Mouse (Mus musculus) right cerebral cortex, postnatal 4 days (tissue): Measurements from ENCODE around the gene Ntrk3.

Experiments
- DNase-seq: peaks from one replicate; pipeline ENCODE4 v3.0.0-alpha.2; 2022

Ntrk3 gene

GRCm38 (mm10) chr7:78294322-78294721 is 443.5 kb downstream of the Ntrk3 start:
- DNase-seq: no peak

- DNase-seq: no peak
Measured at GRCm38 (mm10) chr7:78290186-78290585, 447.6 kb downstream of the Ntrk3 start.

GRCm38 (mm10) chr7:78286516-78287238 is 451.1 kb downstream of the Ntrk3 start:
- DNase-seq: no peak

GRCm38 (mm10) chr7:78269506-78270250 is 468.1 kb downstream of the Ntrk3 start:
- DNase-seq: no peak

- peak; percentile 62 for DNase-seq
Measured at GRCm38 (mm10) chr7:78267461-78268007, 470.3 kb downstream of the Ntrk3 start.

- no peak for DNase-seq
Measured at GRCm38 (mm10) chr7:78264432-78265002, 473.3 kb downstream of the Ntrk3 start.

GRCm38 (mm10) chr7:78261420-78262125 is 476.2 kb downstream of the Ntrk3 start:
- DNase-seq: no peak

- DNase-seq: no peak
Measured at GRCm38 (mm10) chr7:78258151-78258550, 479.7 kb downstream of the Ntrk3 start.

GRCm38 (mm10) chr7:78253777-78254385 is 483.9 kb downstream of the Ntrk3 start:
- DNase-seq: no peak

GRCm38 (mm10) chr7:78248119-78248642 is 489.6 kb downstream of the Ntrk3 start:
- no peak for DNase-seq

GRCm38 (mm10) chr7:78239012-78239411 is 498.8 kb downstream of the Ntrk3 start:
- no peak for DNase-seq

- no peak for DNase-seq
Measured at GRCm38 (mm10) chr7:78221668-78222067, 516.1 kb downstream of the Ntrk3 start.

GRCm38 (mm10) chr7:78220949-78221348 is 516.9 kb downstream of the Ntrk3 start:
- DNase-seq: no peak

GRCm38 (mm10) chr7:78190931-78191653 is 546.7 kb downstream of the Ntrk3 start:
- peak; percentile 61 for DNase-seq

GRCm38 (mm10) chr7:78185578-78185977 is 552.2 kb downstream of the Ntrk3 start:
- no peak for DNase-seq

- DNase-seq: no peak
Measured at GRCm38 (mm10) chr7:78183396-78183795, 554.4 kb downstream of the Ntrk3 start.

GRCm38 (mm10) chr7:78179996-78180665 is 557.7 kb downstream of the Ntrk3 start:
- no peak for DNase-seq

GRCm38 (mm10) chr7:78172267-78172955 is 565.4 kb downstream of the Ntrk3 start:
- no peak for DNase-seq

- no peak for DNase-seq
Measured at GRCm38 (mm10) chr7:78165466-78165865, 572.3 kb downstream of the Ntrk3 start.

- DNase-seq: no peak
Measured at GRCm38 (mm10) chr7:78157946-78158345, 579.9 kb downstream of the Ntrk3 start.
